In genomic region chr5:131843766-131844518, GRCm38 (mm10) we compare ENCODE assay signal across 13 mouse cellular contexts.
DNase-seq lines count a peak whose midpoint lies in the region; ATAC-seq lines count a peak whose summit lies in the region.
"Had no signal": no experiment of that assay in that cellular context is flagged by ENCODE, and none has a peak within 500 bp of the region (broad histone marks: within the 10 kb centered on the region; RNA-seq: fewer than 3 reads in every experiment).

No protein-coding gene starts in this region.

- peaks cover 3% of the 10 kb centered on the region; the same call in 1 of the 2 replicates for H3K4me1 ChIP-seq in midbrain, embryonic 14.5 days (ENCODE audit: control insufficient read depth, insufficient read depth, low read length)
- H3K4me1 ChIP-seq: heart, embryonic 12.5 days had no signal

- H3K9ac ChIP-seq in midbrain, embryonic 14.5 days (replicated peaks; ENCODE audit: low read length) = no peak overlapping the region
- H3K9ac ChIP-seq: heart, embryonic 12.5 days; limb, embryonic 12.5 days; lung, embryonic 15.5 days had no signal

- peak; percentile 27 for DNase-seq in gastrocnemius, postnatal 25 days
- no peak for DNase-seq in gastrocnemius, adult 18-20 months (ENCODE audit: low spot score)
- DNase-seq in right cerebral cortex, adult 2 months (ENCODE audit: low spot score in 2 of 2) = peak; percentile 28
- no peak for DNase-seq in right cerebral cortex, postnatal 36 days (ENCODE audit: low spot score in 2 of 2)
- peak; percentile 61 for DNase-seq in midbrain, embryonic 14.5 days
- DNase-seq in telencephalon, adult 2 months (ENCODE audit: low read depth, low spot score) = peak; percentile 62
- no peak for DNase-seq in cerebellum, adult 11-12 months
- DNase-seq: spleen, adult 18-20 months; thymus, postnatal 14 days had no signal

- no peak overlapping the region for H3K4me3 ChIP-seq in midbrain, embryonic 14.5 days (replicated peaks; ENCODE audit: low read depth, low read length)
- H3K4me3 ChIP-seq: heart, embryonic 12.5 days; limb, embryonic 12.5 days; lung, embryonic 15.5 days had no signal

- ATAC-seq in midbrain, embryonic 14.5 days (ENCODE audit: low FRiP score, low TSS enrichment) = no peak
- ATAC-seq in megakaryocyte-erythroid progenitor cell, adult 5-6 weeks (replicated peaks; ENCODE audit: low FRiP score, low TSS enrichment, poor library complexity, severe bottlenecking) = no peak

- no peaks in the 10 kb centered on the region for H3K27me3 ChIP-seq in midbrain, embryonic 14.5 days (ENCODE audit: control insufficient read depth, insufficient read depth, low read length)
- H3K27me3 ChIP-seq: heart, embryonic 12.5 days; lung, embryonic 15.5 days had no signal

- 0 out of 2 replicates have a peak overlapping the region, but pooled peaks have one; percentile 23 for H3K27ac ChIP-seq in midbrain, embryonic 14.5 days (replicated peaks; ENCODE audit: low read depth, low read length)
- H3K27ac ChIP-seq: limb, embryonic 12.5 days; lung, embryonic 15.5 days had no signal

- H3K36me3 ChIP-seq in midbrain, embryonic 14.5 days (ENCODE audit: control insufficient read depth, insufficient read depth, low read length) = no peaks in the 10 kb centered on the region
- H3K36me3 ChIP-seq: heart, embryonic 12.5 days; limb, embryonic 12.5 days; lung, embryonic 15.5 days had no signal

- 41% methylated on average over 9 of the region's 9 CpGs for WGBS in midbrain, embryonic 14.5 days

- no peak overlapping the region for H3K4me2 ChIP-seq in midbrain, embryonic 14.5 days (ENCODE audit: low read length)
- H3K4me2 ChIP-seq: heart, embryonic 12.5 days; limb, embryonic 12.5 days; lung, embryonic 15.5 days had no signal

- H3K9me3 ChIP-seq in midbrain, embryonic 14.5 days (ENCODE audit: control insufficient read depth, low read length) = no peaks in the 10 kb centered on the region
- H3K9me3 ChIP-seq: heart, embryonic 12.5 days; limb, embryonic 12.5 days; lung, embryonic 15.5 days had no signal

Comparison
In these comparisons a context has a peak if more than half of its experiments do, and no peak if none do; other contexts are left out.
1. DNase-seq: peak in gastrocnemius, postnatal 25 days (single experiment), right cerebral cortex, adult 2 months (2 of 2), midbrain, embryonic 14.5 days (single experiment) and telencephalon, adult 2 months (single experiment); none in gastrocnemius, adult 18-20 months (single experiment), right cerebral cortex, postnatal 36 days (0 of 2) and cerebellum, adult 11-12 months (single experiment).